Mouse (Mus musculus): ENCODE results near the gene Aifm1.

DNA sequence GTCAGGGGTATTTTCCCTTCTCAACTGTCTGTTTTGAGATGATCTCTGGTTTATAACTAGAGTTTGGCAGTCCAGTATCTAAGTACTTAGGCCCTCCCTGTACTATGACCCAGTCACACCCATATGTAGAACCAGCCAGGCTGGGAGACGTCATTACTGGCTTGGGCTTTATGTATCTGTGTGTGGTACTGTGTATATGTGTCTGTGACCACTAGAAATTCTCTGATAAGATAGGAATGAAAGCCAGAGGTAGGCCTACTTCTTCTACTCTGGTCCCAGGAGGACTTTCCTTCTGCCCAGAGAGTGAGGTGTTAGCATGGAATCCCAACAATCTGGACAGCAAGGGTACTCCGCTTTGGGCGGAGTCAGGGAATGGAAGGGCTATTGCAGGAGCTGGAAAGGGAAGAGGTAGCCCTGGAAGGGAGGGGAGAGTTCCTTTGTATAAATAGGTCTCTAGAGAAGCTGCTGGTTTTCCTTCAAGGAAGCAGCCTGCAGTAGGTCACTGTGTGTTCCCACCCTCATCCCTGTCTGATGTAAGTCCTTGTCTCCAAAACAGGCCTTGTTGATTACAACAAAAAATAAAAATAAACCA, 45.9 kb downstream of the Aifm1 start:
- TF ChIP-seq CTCF (IDR thresholded peaks at IDR 0.05; ENCODE audit: insufficient read depth, low read depth, low read length) (no peak), POLR2A (IDR thresholded peaks at IDR 0.05; ENCODE audit: insufficient read depth, low read depth, low read length) (no peak)

Data from olfactory bulb, adult 2 months (tissue).